Mouse (Mus musculus): ENCODE results near the gene Cops4. TPM values are rescaled to one million over a fixed set of nuclear protein-coding genes. Genes with fewer than 3 reads are reported as not detected.

Gene Cops4
- polyA plus RNA-seq, 1 experiment from 2014 or later: 151 TPM

DNA sequence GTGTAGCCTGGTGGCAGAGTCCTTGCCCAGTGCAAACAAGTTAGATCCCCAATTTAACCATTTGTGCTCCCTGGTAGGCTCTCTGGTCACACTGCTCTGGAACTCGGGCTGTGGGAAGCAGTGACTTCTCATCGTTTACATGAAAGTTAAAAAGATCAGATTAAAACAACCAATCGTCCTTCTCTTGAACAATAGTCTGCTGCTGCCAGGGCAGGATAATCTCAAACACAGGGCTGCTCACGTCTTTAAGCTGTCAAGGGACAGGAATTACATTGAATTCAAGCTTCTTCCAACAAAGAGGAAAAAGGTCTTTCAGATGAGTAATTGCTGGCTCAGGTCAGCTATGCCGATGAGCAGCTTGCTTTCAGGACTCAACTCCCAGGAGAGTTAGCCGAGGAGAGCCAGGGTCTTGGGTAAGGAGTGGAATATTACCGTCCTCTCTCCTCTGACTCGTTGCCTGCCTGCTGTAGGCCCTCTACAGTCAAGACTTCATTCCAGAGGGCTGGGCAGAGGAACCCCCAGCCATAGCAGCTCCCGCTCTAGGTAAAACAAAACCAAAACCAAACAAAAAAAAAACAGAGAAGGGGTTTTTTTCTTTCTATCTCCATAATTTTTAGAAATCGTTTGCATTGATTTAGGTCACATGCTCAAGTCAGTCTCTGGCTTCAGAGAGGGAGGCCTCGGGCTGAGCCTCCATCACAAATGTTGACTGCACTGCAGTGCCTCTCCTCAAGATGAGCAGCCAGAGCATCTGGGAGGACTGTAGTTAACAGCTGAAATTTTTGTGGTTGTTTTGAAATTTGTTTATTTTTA lies 63.7 kb downstream of the Cops4 start:
- no peak overlapping the region for H3K4me3 ChIP-seq (ENCODE audit: low read length)
- H3K4me2 ChIP-seq (ENCODE audit: low read depth, low read length): no peak overlapping the region
- H3K9ac ChIP-seq (ENCODE audit: low read length): no peak overlapping the region
- ATAC-seq (replicated peaks; ENCODE audit: extremely low read depth, insufficient read depth, low FRiP score): no peak
- H3K27ac ChIP-seq (ENCODE audit: low read length): no peak overlapping the region
- no peaks in the 10 kb centered on the region for H3K4me1 ChIP-seq (ENCODE audit: control insufficient read depth, insufficient read depth, low read length)
- H3K27me3 ChIP-seq (ENCODE audit: control insufficient read depth, insufficient read depth, low read length): no peaks in the 10 kb centered on the region
- no peaks in the 10 kb centered on the region for H3K36me3 ChIP-seq (ENCODE audit: control insufficient read depth, insufficient read depth)
- H3K9me3 ChIP-seq (replicated peaks; ENCODE audit: control insufficient read depth, low read length): no peaks in the 10 kb centered on the region
- 49% methylated on average over 11 of the region's 11 CpGs for WGBS

DNA sequence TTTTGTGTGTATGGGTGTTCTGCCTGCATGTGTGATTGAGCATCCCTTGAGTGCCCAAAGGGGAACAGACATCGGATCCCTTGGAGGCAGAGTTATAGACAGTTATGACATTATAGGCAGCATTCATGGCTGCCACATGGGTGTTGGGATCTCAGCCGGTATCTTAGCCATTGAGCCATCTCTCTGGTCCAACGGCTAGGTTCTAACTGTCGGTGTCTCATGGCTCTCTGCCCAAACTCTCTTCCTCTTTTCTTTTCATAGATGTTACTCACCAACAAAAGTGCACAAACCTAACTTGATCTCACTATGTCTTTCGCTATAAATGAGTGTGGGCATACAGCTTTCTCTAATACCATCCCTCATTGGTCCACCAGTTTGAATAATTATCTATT lies 64.3 kb downstream of the Cops4 start:
- 78% methylated on average over 5 of the region's 5 CpGs for WGBS
- H3K36me3 ChIP-seq (ENCODE audit: control insufficient read depth, insufficient read depth): no peaks in the 10 kb centered on the region
- ATAC-seq (replicated peaks; ENCODE audit: extremely low read depth, insufficient read depth, low FRiP score): no peak
- no peaks in the 10 kb centered on the region for H3K9me3 ChIP-seq (replicated peaks; ENCODE audit: control insufficient read depth, low read length)
- no peaks in the 10 kb centered on the region for H3K27me3 ChIP-seq (ENCODE audit: control insufficient read depth, insufficient read depth, low read length)
- H3K4me1 ChIP-seq (ENCODE audit: control insufficient read depth, insufficient read depth, low read length): no peaks in the 10 kb centered on the region
- no peak overlapping the region for H3K4me3 ChIP-seq (ENCODE audit: low read length)
- H3K9ac ChIP-seq (ENCODE audit: low read length): no peak overlapping the region
- H3K27ac ChIP-seq (ENCODE audit: low read length): no peak overlapping the region
- H3K4me2 ChIP-seq (ENCODE audit: low read depth, low read length): no peak overlapping the region

DNA sequence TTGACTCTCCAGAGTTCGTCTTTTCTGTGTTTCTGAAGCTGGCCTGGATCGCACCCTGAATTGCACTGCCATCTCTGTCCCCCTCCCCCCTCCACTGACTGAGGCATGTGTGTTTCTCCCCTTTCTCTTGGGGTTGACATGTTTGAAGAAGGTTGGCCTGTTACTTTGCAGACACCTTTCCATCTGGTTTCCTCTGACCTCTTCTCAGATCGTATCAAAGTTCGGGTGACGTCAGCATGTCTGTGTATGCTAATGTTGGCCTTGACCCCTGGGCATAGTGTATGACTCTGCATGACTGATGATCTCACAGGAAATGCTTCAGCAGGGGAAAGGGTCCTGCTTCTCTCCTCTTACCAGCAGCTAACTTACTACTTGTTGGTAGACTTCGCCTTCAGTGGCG lies 65.0 kb downstream of the Cops4 start:
- H3K9me3 ChIP-seq (replicated peaks; ENCODE audit: control insufficient read depth, low read length): no peaks in the 10 kb centered on the region
- H3K4me3 ChIP-seq (ENCODE audit: low read length): no peak overlapping the region
- WGBS: 72% methylated on average over 7 of the region's 7 CpGs
- no peaks in the 10 kb centered on the region for H3K36me3 ChIP-seq (ENCODE audit: control insufficient read depth, insufficient read depth)
- H3K9ac ChIP-seq (ENCODE audit: low read length): no peak overlapping the region
- H3K27ac ChIP-seq (ENCODE audit: low read length): no peak overlapping the region
- no peaks in the 10 kb centered on the region for H3K4me1 ChIP-seq (ENCODE audit: control insufficient read depth, insufficient read depth, low read length)
- H3K27me3 ChIP-seq (ENCODE audit: control insufficient read depth, insufficient read depth, low read length): no peaks in the 10 kb centered on the region
- H3K4me2 ChIP-seq (ENCODE audit: low read depth, low read length): no peak overlapping the region
- ATAC-seq (replicated peaks; ENCODE audit: extremely low read depth, insufficient read depth, low FRiP score): no peak

DNA sequence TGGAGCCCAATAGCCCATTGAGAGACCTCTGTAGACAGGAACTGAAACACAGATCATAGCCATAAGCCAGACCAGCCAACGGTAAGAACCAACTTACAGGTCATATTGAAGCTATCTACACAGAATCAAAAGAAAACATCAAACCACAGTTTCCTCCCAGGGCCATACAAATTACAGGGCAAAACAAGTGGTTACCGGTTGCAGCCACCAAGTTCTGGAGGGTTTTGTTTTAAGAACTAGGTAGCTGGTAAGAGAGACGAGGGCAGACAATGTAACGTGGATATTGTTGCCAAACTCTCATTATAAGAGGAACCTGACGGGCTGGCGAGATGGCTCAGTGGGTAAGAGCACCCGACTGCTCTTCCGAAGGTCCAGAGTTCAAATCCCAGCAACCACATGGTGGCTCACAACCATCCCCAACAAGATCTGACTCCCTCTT lies 67.1 kb downstream of the Cops4 start:
- no peaks in the 10 kb centered on the region for H3K9me3 ChIP-seq (replicated peaks; ENCODE audit: control insufficient read depth, low read length)
- WGBS: 85% methylated on average over 8 of the region's 8 CpGs
- no peaks in the 10 kb centered on the region for H3K27me3 ChIP-seq (ENCODE audit: control insufficient read depth, insufficient read depth, low read length)
- no peak for ATAC-seq (replicated peaks; ENCODE audit: extremely low read depth, insufficient read depth, low FRiP score)
- no peaks in the 10 kb centered on the region for H3K36me3 ChIP-seq (ENCODE audit: control insufficient read depth, insufficient read depth)
- H3K4me3 ChIP-seq (ENCODE audit: low read length): no peak overlapping the region
- H3K4me1 ChIP-seq (ENCODE audit: control insufficient read depth, insufficient read depth, low read length): no peaks in the 10 kb centered on the region
- no peak overlapping the region for H3K4me2 ChIP-seq (ENCODE audit: low read depth, low read length)
- H3K27ac ChIP-seq (ENCODE audit: low read length): no peak overlapping the region; the same call in 1 of the 2 replicates
- no peak overlapping the region for H3K9ac ChIP-seq (ENCODE audit: low read length)

DNA sequence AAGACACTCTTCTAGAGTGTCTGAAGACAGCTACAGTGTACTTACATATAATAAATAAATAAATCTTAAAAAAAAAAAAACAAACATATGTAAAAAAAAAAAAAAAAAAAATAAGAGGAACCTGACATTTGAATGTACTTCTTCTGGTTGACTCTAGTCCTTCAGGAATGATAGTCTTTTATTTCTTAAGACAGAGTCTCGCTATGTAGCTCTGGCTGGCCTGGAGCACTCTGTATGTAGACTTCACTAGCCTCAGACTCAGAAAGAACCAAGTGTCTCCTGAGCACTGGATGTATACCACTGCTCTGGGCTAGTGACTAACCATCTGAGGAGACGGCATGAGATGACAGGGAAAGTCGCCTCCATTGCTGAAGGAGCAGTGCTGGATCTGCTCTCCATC lies 67.5 kb downstream of the Cops4 start:
- H3K9ac ChIP-seq (ENCODE audit: low read length): no peak overlapping the region
- 79% methylated on average over 3 of the region's 3 CpGs for WGBS

DNA sequence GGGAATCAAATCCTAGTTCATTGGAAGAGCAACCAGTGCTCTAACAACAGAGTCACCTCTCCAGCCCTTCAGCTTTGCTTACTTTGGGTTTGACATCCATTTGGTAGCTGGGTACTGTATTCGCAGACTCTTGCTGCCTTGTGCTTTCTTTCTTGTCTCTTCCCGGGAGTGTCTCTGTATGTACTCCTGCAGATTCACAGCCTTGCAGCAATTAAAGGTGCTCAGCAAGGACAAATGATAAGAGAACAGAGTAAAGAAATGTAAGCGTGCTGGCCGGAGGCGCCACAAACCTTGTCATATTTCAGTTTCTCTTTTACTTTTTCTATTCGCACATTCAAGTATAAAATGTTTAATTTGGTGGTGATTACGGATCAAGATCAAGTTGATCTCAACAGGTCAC lies 69.0 kb downstream of the Cops4 start:
- Histone ChIP-seq H3K36me3 (ENCODE audit: control insufficient read depth, insufficient read depth) (no peaks in the 10 kb centered on the region), H3K4me3 (ENCODE audit: low read length) (no peak overlapping the region), H3K9me3 (replicated peaks; ENCODE audit: control insufficient read depth, low read length) (no peaks in the 10 kb centered on the region), H3K27ac (ENCODE audit: low read length) (no peak overlapping the region), H3K9ac (ENCODE audit: low read length) (no peak overlapping the region), H3K4me2 (ENCODE audit: low read depth, low read length) (no peak overlapping the region), H3K27me3 (ENCODE audit: control insufficient read depth, insufficient read depth, low read length) (no peaks in the 10 kb centered on the region), H3K4me1 (ENCODE audit: control insufficient read depth, insufficient read depth, low read length) (no peaks in the 10 kb centered on the region)
- no peak for ATAC-seq (replicated peaks; ENCODE audit: extremely low read depth, insufficient read depth, low FRiP score)
- 89% methylated on average over 7 of the region's 7 CpGs for WGBS

More for the DNA sequence above, 67.5 kb downstream of the Cops4 start:
- Histone ChIP-seq H3K36me3 (ENCODE audit: control insufficient read depth, insufficient read depth) (no peaks in the 10 kb centered on the region), H3K9me3 (replicated peaks; ENCODE audit: control insufficient read depth, low read length) (no peaks in the 10 kb centered on the region), H3K27ac (ENCODE audit: low read length) (no peak overlapping the region), H3K4me1 (ENCODE audit: control insufficient read depth, insufficient read depth, low read length) (no peaks in the 10 kb centered on the region), H3K4me3 (ENCODE audit: low read length) (no peak overlapping the region), H3K27me3 (ENCODE audit: control insufficient read depth, insufficient read depth, low read length) (no peaks in the 10 kb centered on the region), H3K4me2 (ENCODE audit: low read depth, low read length) (no peak overlapping the region)
- ATAC-seq (replicated peaks; ENCODE audit: extremely low read depth, insufficient read depth, low FRiP score): no peak

DNA sequence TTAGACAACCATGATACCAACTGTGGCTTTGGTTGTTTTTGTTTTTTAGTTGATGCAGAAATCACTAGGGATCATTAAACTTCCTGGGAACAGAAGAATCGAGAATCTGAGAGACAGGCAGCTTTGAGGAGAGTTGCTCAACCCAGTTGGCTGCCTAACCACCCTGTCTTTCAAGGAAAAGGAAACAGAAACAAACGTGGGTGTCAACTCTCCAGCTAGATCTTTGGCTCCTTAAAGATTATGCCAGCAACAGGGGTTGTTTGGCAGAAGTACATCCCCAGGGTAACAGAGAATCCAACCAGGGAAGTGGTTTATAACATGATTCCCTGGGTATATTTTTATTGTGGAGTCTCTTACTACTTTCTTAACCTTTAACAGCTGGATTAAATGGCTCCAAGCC lies 69.5 kb downstream of the Cops4 start:
- Histone ChIP-seq H3K4me3 (ENCODE audit: low read length) (no peak overlapping the region), H3K9ac (ENCODE audit: low read length) (no peak overlapping the region), H3K27ac (ENCODE audit: low read length) (no peak overlapping the region), H3K36me3 (ENCODE audit: control insufficient read depth, insufficient read depth) (no peaks in the 10 kb centered on the region), H3K4me1 (ENCODE audit: control insufficient read depth, insufficient read depth, low read length) (no peaks in the 10 kb centered on the region), H3K9me3 (replicated peaks; ENCODE audit: control insufficient read depth, low read length) (no peaks in the 10 kb centered on the region), H3K27me3 (ENCODE audit: control insufficient read depth, insufficient read depth, low read length) (no peaks in the 10 kb centered on the region), H3K4me2 (ENCODE audit: low read depth, low read length) (no peak overlapping the region)
- ATAC-seq (replicated peaks; ENCODE audit: extremely low read depth, insufficient read depth, low FRiP score): no peak
- WGBS: 38% methylated on average over 2 of the region's 2 CpGs

DNA sequence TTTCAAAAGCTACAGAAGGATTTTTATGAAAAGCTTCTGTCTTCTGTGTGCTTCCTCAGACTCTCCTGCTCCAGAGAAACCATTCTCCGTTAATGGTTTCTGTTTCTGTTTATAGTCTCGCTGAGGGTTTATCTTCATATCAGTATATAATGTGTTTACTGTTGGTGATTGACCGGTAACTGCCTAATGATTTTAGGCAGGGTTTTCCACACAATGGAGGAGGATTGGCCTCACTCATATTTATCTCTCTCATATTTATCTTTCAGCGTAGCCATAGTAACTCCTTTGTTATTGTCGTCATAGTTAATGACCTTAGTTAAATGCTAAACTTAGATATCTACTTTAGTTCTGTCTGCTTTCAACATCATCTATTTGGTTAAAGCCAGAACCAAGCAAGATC lies 72.4 kb downstream of the Cops4 start:
- Histone ChIP-seq H3K9me3 (replicated peaks; ENCODE audit: control insufficient read depth, low read length) (peaks cover 6% of the 10 kb centered on the region), H3K9ac (ENCODE audit: low read length) (no peak overlapping the region), H3K4me3 (ENCODE audit: low read length) (no peak overlapping the region), H3K4me1 (ENCODE audit: control insufficient read depth, insufficient read depth, low read length) (no peaks in the 10 kb centered on the region), H3K4me2 (ENCODE audit: low read depth, low read length) (no peak overlapping the region), H3K36me3 (ENCODE audit: control insufficient read depth, insufficient read depth) (no peaks in the 10 kb centered on the region), H3K27ac (ENCODE audit: low read length) (no peak overlapping the region), H3K27me3 (ENCODE audit: control insufficient read depth, insufficient read depth, low read length) (no peaks in the 10 kb centered on the region)
- ATAC-seq (replicated peaks; ENCODE audit: extremely low read depth, insufficient read depth, low FRiP score): no peak
- 57% methylated on average over 5 of the region's 5 CpGs for WGBS

DNA sequence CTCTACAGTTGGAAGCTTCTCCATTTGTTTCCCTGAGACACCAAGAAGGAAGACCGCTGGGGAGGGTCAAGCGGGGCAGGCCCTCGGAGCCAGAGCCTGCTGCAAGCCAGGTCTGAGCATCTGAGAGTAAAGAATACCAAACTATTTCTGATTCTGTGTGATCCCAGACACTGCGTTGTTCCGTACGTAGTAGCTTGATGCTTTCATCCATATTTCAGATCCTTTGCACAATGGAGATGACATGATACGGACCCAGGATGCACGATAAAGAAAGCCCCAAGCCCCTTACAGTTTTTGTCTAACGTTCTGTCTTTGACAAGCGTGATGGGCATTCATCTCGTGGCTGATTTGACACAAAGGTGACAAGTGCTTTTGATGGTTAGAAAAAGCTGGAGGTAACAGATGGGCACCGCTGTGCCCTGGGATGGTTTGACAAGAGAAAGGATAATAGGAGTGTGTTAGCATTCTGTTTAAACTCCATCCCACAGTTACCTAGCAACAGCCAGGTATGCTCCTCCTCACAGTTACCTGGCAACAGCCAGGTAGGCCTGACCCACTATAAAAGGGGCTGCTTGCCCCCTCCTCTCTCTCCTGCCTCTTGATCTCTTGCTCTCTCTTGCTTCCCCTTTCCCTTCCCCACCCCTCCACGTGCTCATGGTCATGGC lies 76.8 kb downstream of the Cops4 start:
- 83% methylated on average over 13 of the region's 13 CpGs for WGBS
- ATAC-seq (replicated peaks; ENCODE audit: extremely low read depth, insufficient read depth, low FRiP score): no peak

More for the DNA sequence above, 76.8 kb downstream of the Cops4 start:
- Histone ChIP-seq H3K9me3 (replicated peaks; ENCODE audit: control insufficient read depth, low read length) (peaks cover 6% of the 10 kb centered on the region), H3K36me3 (ENCODE audit: control insufficient read depth, insufficient read depth) (no peaks in the 10 kb centered on the region), H3K4me3 (ENCODE audit: low read length) (no peak overlapping the region), H3K9ac (ENCODE audit: low read length) (no peak overlapping the region), H3K4me2 (ENCODE audit: low read depth, low read length) (no peak overlapping the region), H3K27me3 (ENCODE audit: control insufficient read depth, insufficient read depth, low read length) (no peaks in the 10 kb centered on the region), H3K4me1 (ENCODE audit: control insufficient read depth, insufficient read depth, low read length) (no peaks in the 10 kb centered on the region), H3K27ac (ENCODE audit: low read length) (no peak overlapping the region)

All from heart, embryonic 16.5 days (tissue).